Mouse (Mus musculus): ENCODE results near the gene Vamp9. TPM values are rescaled to one million over a fixed set of nuclear protein-coding genes. Genes with fewer than 3 reads are reported as not detected.

Vamp9 gene
- 0.46 and 0.69 TPM in 2 replicates for polyA plus RNA-seq (2015; fragmentation: Nextera tagmentation; extraction: Ambion mirVana)

DNA sequence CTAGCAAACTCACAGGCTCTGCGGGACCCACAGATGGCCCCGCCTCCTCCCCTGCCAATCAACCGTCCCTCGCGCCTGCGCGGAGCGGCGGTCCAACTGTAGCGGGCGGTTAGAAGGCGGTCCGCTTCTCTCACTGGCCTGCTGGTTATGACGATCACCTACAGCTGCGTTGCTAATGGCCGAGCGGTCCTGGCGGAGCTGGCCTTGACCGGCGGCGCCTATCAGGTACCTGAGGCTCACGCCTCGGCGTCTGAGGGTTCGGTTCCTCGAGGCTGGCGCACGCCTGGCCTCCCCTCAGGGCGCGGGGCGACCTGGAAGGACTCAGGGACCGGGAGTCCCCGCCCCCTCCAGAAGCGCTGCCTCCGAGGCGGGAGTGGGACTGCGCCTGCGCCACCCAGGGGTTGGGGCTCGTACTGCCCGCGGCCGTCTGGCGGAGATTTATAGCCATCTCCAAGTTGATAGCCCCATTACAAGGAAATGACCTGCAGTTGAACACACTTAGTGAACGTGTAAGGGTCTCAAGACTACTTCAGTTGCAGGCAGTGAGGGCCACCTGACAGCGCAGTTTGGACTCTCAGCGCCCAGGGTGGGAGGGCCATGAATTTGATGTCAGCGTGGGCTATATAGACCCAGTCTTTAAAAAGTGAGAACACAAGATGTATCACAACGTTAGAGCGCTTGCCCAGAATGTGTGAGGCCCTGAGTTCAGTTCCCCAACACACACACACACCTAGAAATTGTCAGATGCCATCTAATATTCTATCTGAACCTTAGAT lies at the start of gene Vamp9:
Gene Vamp9 (plus strand): TSS at position 74 of the 776 bp plus-strand sequence.
- peak within 1 kb of the TSS; percentile 74 for H3K4me3 ChIP-seq (replicated peaks)
- peak within 1 kb of the TSS; percentile 61 for H3K4me2 ChIP-seq (replicated peaks)
- ATAC-seq (ENCODE audit: insufficient number of reproducible peaks, low FRiP score, low TSS enrichment, low read depth), result peak; percentile 100
- H3K9ac ChIP-seq, result peak within 1 kb of the TSS; percentile 44
- no peaks in the 10 kb centered on the region for H3K9me3 ChIP-seq (replicated peaks)
- no peaks in the 10 kb centered on the region for H3K36me3 ChIP-seq
- no peaks in the 10 kb centered on the region for H3K27me3 ChIP-seq
- H3K4me1 ChIP-seq, result no peaks in the 10 kb centered on the region
- 7% methylated on average over 49 of the region's 49 CpGs for WGBS
- H3K27ac ChIP-seq (replicated peaks), result peak within 1 kb of the TSS; percentile 96

DNA sequence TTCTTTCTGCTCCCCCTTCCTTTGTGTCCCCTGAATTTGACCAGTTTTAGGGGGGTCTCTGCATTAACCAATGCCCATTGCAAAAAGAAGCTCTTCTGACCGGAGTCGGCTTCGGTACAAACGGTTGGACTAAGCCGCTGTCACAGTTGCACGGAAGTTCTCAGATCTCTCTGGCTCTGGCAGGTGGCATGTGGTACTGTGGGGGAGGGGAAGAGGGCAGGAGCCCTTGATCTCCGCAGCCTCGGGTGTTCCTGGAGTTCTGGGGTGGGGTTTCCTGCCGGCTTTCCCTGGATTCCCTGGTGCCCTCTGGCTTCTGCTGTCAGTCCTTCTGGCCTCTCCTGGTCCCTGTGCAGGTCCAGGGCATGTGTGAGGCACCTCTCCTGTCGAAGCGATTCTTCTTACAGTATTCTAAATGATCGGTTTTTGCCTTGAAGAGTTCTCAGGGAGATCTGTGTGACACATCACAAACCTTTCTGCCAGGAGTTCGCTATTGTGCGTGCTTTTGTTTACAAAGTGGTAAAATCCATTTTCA lies 48.9 kb upstream of the Vamp9 start:
- H3K27me3 ChIP-seq, result 0 out of 2 replicates have a peak, but pooled peaks cover 6% of the 10 kb centered on the region
- no peaks in the 10 kb centered on the region for H3K36me3 ChIP-seq
- ATAC-seq (ENCODE audit: insufficient number of reproducible peaks, low FRiP score, low TSS enrichment, low read depth), result no peak
- H3K4me3 ChIP-seq (replicated peaks), result no peak overlapping the region
- H3K9me3 ChIP-seq (replicated peaks), result no peaks in the 10 kb centered on the region
- no peak overlapping the region for H3K27ac ChIP-seq (replicated peaks)
- H3K4me2 ChIP-seq (replicated peaks), result no peak overlapping the region
- H3K9ac ChIP-seq, result no peak overlapping the region
- WGBS, result 29% methylated on average over 14 of the region's 14 CpGs
- 0 out of 2 replicates have a peak, but pooled peaks cover 3% of the 10 kb centered on the region for H3K4me1 ChIP-seq

DNA sequence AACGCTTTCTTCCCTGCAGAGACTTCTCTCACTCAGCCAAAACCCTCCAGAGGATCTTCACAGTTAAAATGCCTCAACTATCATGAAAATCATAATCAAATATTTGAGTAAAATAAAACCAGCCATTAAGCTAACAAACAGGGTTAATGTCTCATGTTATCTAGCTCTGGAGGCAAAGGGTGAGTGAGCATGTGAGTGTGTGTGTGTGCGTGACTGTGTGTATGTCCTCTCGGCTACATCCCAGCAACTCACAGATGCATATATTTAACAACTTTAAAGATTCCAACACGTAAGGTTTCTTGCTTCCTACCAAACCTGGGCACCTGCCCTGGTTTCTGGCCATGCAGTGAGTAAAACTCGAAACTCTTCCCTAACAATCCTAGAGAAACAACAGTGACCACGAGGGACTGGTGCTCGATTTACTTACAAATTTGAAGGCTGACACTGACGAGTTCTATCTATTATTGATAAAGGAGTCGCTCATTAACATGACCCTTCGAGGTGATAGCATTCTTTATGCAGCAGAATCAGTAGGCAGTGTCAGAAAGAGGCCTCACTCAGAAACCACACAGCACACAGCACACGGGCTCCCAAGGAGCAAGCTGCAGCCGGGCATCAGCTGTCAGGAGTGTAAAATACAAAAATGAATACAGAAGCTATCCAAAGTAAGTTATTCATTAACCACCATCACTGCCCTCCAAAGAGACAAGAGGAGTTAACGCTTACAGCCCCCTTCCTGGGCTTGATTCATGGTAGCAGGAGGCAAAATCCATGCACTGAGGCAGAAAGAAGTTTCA lies 46.2 kb upstream of the Vamp9 start:
- WGBS, result 67% methylated on average over 13 of the region's 13 CpGs
- Histone ChIP-seq H3K36me3 (no peaks in the 10 kb centered on the region), H3K9me3 (replicated peaks) (no peaks in the 10 kb centered on the region), H3K27me3 (0 out of 2 replicates have a peak, but pooled peaks cover 6% of the 10 kb centered on the region), H3K4me1 (0 out of 2 replicates have a peak, but pooled peaks cover 6% of the 10 kb centered on the region), H3K4me2 (replicated peaks) (no peak overlapping the region), H3K4me3 (replicated peaks) (no peak overlapping the region), H3K27ac (replicated peaks) (no peak overlapping the region), H3K9ac (no peak overlapping the region)
- ATAC-seq (ENCODE audit: insufficient number of reproducible peaks, low FRiP score, low TSS enrichment, low read depth), result no peak

DNA sequence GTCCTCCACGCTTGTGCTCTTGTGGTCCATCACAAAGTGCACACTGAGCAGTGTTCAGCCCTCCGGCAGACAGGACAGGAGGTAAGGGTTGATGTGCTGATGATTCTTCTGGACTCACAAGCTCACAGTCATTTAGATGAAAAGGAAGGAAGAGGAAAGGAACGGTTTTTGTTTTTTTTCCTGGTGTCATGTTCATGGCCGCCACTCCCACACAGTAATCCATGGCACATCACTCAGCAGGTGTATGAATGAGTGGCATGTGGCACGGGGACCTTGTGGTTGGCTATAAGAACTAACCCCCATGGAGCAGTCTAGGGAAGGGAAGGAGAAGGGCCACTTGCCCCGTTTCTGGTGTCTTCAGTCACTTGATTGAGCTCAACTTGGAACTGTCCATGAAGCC lies 44.2 kb upstream of the Vamp9 start:
- Histone ChIP-seq H3K4me3 (replicated peaks) (no peak overlapping the region), H3K36me3 (no peaks in the 10 kb centered on the region), H3K27me3 (0 out of 2 replicates have a peak, but pooled peaks cover 4% of the 10 kb centered on the region), H3K4me2 (replicated peaks) (no peak overlapping the region), H3K4me1 (0 out of 2 replicates have a peak, but pooled peaks cover 6% of the 10 kb centered on the region), H3K9ac (no peak overlapping the region), H3K9me3 (replicated peaks) (no peaks in the 10 kb centered on the region), H3K27ac (replicated peaks) (no peak overlapping the region)
- no peak for ATAC-seq (ENCODE audit: insufficient number of reproducible peaks, low FRiP score, low TSS enrichment, low read depth)
- WGBS, result 82% methylated on average over 6 of the region's 6 CpGs

DNA sequence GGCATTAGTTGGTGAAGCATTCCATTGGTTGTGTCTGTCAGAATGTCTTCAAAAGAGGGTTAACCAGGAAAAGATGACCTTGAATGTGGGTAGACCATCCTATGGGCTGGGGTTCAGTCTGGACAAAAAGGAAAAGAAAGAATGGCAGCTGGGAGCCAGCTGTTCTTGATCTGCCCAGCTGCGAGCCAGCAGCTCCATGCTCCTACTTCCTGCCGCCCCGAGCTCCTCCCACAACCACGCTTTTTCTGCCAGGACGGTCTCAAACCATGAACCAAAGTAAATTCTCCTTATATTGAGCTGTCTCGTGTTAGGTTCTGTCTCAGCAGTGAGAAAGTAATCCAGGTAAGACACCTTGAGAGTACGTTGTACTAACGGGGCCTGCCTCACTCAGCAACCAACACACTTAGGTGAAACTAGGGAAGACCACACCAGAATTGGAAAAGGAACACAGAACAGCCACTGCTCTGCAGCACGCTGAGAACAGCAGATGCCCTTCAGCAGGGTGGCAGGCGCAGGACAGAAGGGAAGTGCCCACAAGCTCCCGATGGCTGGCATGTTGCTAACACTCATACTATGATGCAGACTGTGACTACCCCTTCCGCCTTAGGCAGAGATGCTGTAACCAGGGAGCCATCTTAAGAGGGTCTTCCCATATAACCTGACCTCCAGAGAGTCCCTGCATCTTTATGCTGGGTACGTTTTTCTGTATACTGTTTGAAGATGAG lies 42.2 kb upstream of the Vamp9 start:
- H3K4me2 ChIP-seq (replicated peaks), result no peak overlapping the region
- H3K9me3 ChIP-seq (replicated peaks), result no peaks in the 10 kb centered on the region
- H3K9ac ChIP-seq, result no peak overlapping the region
- WGBS, result 55% methylated on average over 13 of the region's 13 CpGs
- H3K4me1 ChIP-seq, result 0 out of 2 replicates have a peak, but pooled peaks cover 3% of the 10 kb centered on the region
- H3K27ac ChIP-seq (replicated peaks), result no peak overlapping the region
- no peak overlapping the region for H3K4me3 ChIP-seq (replicated peaks)
- H3K36me3 ChIP-seq, result no peaks in the 10 kb centered on the region
- no peak for ATAC-seq (ENCODE audit: insufficient number of reproducible peaks, low FRiP score, low TSS enrichment, low read depth)
- no peaks in the 10 kb centered on the region for H3K27me3 ChIP-seq

DNA sequence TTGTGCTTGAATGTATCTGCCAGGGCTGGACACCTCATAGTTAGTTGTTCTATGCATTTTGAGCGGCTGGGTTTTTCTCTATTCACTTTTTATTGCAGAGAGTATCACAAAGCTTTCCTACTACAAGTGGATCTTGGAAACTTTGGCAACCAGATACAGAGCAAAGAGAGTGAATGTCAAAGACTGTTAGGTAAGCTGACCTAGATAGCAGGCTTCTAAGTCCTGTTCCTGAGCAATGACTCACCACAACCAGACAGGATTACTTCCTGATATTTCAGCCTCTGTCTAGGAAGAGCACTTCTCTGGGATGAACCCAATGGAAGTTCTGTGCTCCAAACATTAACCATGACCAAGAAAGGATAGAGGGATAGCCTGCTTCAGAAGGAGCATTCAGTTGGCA lies 40.3 kb upstream of the Vamp9 start:
- 0 out of 2 replicates have a peak, but pooled peaks cover 3% of the 10 kb centered on the region for H3K4me1 ChIP-seq
- 93% methylated on average over 1 of the region's 1 CpGs for WGBS
- no peak for ATAC-seq (ENCODE audit: insufficient number of reproducible peaks, low FRiP score, low TSS enrichment, low read depth)

DNA sequence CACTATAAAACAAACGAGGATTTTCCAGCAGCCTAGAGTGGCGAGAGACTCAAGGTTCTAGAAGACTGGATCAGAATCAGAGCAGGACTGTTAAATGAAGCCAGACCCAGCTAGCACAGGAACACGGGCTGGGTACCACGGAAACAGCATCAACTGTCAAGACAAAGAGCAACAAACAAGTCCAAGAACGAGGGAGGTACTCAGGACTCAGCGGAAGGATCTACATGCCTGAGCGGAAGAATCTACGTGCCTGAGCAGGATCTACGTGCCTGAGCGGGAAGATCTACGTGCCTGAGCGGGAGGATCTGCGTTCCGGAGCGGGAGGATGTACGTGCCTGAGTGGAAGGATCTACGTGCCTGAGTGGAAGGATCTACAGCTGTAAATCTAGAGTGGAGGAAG lies 37.8 kb upstream of the Vamp9 start:
- no peak overlapping the region for H3K4me2 ChIP-seq (replicated peaks)
- H3K27me3 ChIP-seq, result no peaks in the 10 kb centered on the region
- no peak overlapping the region for H3K4me3 ChIP-seq (replicated peaks)
- no peak for ATAC-seq (ENCODE audit: insufficient number of reproducible peaks, low FRiP score, low TSS enrichment, low read depth)
- no peaks in the 10 kb centered on the region for H3K36me3 ChIP-seq
- no peak overlapping the region for H3K9ac ChIP-seq
- 0 out of 2 replicates have a peak, but pooled peaks cover 3% of the 10 kb centered on the region for H3K4me1 ChIP-seq
- H3K9me3 ChIP-seq (replicated peaks), result no peaks in the 10 kb centered on the region
- 84% methylated on average over 17 of the region's 17 CpGs for WGBS
- no peak overlapping the region for H3K27ac ChIP-seq (replicated peaks)

More for the DNA sequence above, 40.3 kb upstream of the Vamp9 start:
- Histone ChIP-seq H3K9me3 (replicated peaks) (no peaks in the 10 kb centered on the region), H3K9ac (no peak overlapping the region), H3K36me3 (no peaks in the 10 kb centered on the region), H3K27me3 (no peaks in the 10 kb centered on the region), H3K4me3 (replicated peaks) (no peak overlapping the region), H3K27ac (replicated peaks) (no peak overlapping the region), H3K4me2 (replicated peaks) (no peak overlapping the region)

DNA sequence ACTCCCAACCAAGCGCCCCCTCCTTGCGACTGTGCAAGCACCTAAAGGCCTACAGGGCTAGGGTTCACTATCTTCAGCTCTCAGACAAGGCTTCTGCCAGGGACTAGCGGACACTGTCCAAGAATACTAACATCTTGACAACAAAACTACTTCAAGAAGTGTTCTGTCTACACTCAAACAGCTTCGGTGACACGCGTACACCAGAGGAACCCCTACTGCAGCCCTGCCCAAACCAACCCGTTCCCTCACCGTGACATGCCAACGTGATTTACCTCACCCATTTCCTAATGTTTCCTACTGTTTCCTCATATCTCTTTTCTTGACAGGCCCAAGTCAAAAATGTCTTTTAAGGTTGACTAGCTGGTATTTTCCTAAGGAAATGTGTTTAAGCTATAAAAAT lies 37.1 kb upstream of the Vamp9 start:
- Histone ChIP-seq H3K9ac (no peak overlapping the region), H3K27me3 (no peaks in the 10 kb centered on the region), H3K9me3 (replicated peaks) (no peaks in the 10 kb centered on the region), H3K36me3 (no peaks in the 10 kb centered on the region), H3K4me2 (replicated peaks) (no peak overlapping the region), H3K27ac (replicated peaks) (no peak overlapping the region), H3K4me1 (0 out of 2 replicates have a peak, but pooled peaks cover 3% of the 10 kb centered on the region), H3K4me3 (replicated peaks) (no peak overlapping the region)
- 86% methylated on average over 9 of the region's 9 CpGs for WGBS
- ATAC-seq (ENCODE audit: insufficient number of reproducible peaks, low FRiP score, low TSS enrichment, low read depth), result no peak

DNA sequence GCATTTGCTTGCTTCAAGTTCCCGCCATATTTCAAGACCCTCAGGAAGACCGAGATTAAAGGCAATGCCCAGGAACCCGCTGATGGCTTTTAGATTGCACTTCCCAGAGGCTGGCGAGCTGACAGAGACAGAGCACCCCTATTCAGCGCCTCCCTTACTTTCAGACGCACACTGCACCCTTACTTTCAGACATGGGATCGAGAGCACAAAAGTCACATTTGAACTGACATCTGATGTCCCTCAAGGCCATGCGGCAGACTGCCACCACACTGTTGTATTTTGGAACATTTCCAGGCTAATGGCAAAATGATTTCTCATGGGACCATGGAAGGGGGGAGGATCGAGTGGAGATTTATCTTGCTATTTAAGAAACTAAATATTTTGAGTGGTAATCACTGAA lies 28.5 kb upstream of the Vamp9 start:
- no peak overlapping the region for H3K9ac ChIP-seq
- no peaks in the 10 kb centered on the region for H3K9me3 ChIP-seq (replicated peaks)
- no peak for ATAC-seq (ENCODE audit: insufficient number of reproducible peaks, low FRiP score, low TSS enrichment, low read depth)
- no peak overlapping the region for H3K4me3 ChIP-seq (replicated peaks)
- H3K4me2 ChIP-seq (replicated peaks), result no peak overlapping the region
- H3K4me1 ChIP-seq, result no peaks in the 10 kb centered on the region
- no peaks in the 10 kb centered on the region for H3K36me3 ChIP-seq
- H3K27me3 ChIP-seq, result no peaks in the 10 kb centered on the region
- no peak overlapping the region for H3K27ac ChIP-seq (replicated peaks)
- 55% methylated on average over 9 of the region's 9 CpGs for WGBS

DNA sequence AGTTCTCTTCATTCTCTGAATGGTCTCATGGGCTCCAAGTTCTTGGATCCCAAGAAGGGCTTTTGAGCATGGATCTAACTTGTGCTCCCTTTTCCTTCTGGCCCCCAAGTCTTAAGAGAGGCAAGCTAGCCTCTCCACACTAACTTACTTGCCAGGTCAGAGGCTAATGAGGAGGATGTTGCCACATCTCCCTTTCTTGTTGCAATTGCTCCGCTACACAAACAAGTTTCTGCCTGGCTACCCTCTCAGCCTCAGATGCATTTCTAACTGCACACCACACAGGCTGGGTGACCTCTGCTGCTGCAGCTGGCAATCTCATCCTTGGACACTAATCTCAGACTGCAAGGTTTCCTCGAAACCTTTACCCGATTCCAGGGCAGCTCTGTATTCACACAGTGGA lies 23.6 kb upstream of the Vamp9 start:
- Histone ChIP-seq H3K9ac (no peak overlapping the region), H3K27me3 (no peaks in the 10 kb centered on the region), H3K4me2 (replicated peaks) (no peak overlapping the region), H3K4me3 (replicated peaks) (no peak overlapping the region), H3K27ac (replicated peaks) (no peak overlapping the region), H3K9me3 (replicated peaks) (no peaks in the 10 kb centered on the region), H3K36me3 (no peaks in the 10 kb centered on the region), H3K4me1 (no peaks in the 10 kb centered on the region)
- no peak for ATAC-seq (ENCODE audit: insufficient number of reproducible peaks, low FRiP score, low TSS enrichment, low read depth)
- 77% methylated on average over 3 of the region's 3 CpGs for WGBS

DNA sequence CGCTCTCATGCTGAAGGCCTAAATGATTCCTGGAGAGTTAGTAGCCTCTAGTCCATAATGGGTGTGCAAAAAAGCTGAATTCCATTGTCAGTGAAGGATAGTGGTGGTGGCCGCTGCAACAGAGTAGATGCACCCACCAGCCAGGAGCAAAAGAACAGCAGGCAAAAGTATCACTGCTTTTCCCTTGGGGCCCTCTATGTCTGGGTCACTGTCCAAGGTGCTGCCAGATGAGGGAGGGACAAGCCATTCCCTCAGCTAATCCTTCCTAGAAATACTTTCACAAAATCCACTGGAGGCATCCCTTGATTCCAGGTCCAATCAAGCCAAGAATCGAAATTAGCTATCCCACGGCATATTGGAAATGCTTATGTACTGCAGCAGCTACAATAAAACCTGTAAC lies 22.0 kb upstream of the Vamp9 start:
- no peak overlapping the region for H3K4me3 ChIP-seq (replicated peaks)
- H3K4me2 ChIP-seq (replicated peaks), result no peak overlapping the region
- no peaks in the 10 kb centered on the region for H3K4me1 ChIP-seq
- H3K9me3 ChIP-seq (replicated peaks), result no peaks in the 10 kb centered on the region
- 83% methylated on average over 4 of the region's 4 CpGs for WGBS
- H3K27ac ChIP-seq (replicated peaks), result no peak overlapping the region
- no peaks in the 10 kb centered on the region for H3K36me3 ChIP-seq
- no peak for ATAC-seq (ENCODE audit: insufficient number of reproducible peaks, low FRiP score, low TSS enrichment, low read depth)
- no peak overlapping the region for H3K9ac ChIP-seq
- H3K27me3 ChIP-seq, result no peaks in the 10 kb centered on the region
